Mouse (Mus musculus) spleen, postnatal 36 days (tissue): ENCODE results near the gene Actl6a.

Experiments
- DNase-seq, 2 experiments: peaks; one replicate each; pipeline ENCODE4 v3.0.0; 2022; ENCODE audit warnings: low spot score in 2 of 2, mixed read lengths in 1 of 2

Gene Actl6a

DNA sequence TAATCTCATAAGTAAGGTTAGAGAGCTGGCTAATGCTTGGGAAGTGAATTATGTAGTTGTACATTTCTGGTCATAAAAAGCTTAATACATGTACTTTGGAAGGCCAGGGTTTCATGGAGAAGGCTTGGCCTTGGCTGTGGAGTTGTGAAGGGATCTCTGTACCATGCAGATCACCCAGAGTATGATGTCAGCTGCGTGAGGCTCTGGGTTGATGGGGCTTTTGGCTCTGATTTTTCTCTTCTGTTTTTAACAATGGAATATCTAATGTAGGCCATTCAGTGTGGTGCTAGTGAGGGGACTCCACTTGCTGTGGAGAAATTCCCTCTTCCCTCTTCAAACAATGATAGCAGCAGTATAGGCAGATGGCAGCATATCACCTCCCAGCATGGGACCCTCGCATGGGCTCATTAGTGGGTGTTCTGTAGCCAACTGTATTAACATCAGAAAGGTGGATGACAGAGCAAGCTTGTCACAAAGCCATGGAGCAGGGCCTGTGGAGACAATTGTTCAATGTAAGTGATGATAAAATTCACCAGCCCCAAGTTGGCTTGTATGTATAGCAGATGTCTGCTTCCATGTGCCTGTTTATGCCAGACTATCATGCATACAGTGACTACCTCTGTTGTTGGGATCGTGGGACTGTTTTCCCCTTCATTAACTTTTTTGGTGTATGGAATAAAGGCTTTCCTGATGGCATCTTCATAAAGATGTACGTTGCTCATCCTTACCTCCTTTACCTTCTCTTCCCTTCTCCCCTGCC, 43.9 kb downstream of the Actl6a start:
- DNase-seq: no peak

- no peak for DNase-seq
These were observed 48.4 kb downstream of the Actl6a start for GRCm38 (mm10) chr3:32754384-32754915.

DNA sequence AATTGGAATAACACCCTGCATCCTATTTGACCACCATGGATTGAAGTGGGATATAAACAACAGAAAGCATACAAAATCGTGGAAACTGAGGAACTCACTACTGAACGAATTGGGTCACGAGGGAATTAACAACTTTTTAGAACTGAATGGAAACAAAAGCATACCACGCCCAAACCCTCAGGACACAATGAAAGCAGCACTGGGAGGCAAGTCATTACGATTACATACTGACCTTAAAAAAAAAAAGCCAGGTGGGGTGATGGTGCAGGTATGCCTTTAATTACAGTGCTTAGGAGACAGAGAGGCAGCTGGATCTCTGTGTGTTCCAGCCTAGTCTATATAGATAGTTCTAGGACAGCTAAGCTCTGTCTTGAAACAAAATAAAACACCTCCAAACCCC, 53.1 kb downstream of the Actl6a start:
- DNase-seq: no peak

GRCm38 (mm10) chr3:32762962-32763361, 56.9 kb downstream of the Actl6a start:
- no peak for DNase-seq

GRCm38 (mm10) chr3:32763902-32764301, 57.8 kb downstream of the Actl6a start:
- DNase-seq: no peak

GRCm38 (mm10) chr3:32770781-32771180, 64.7 kb downstream of the Actl6a start:
- DNase-seq: no peak
